Mouse (Mus musculus) adipocyte (in vitro differentiated cells): Measurements from ENCODE around the gene Kdm7a.

Source experiments
- DNase-seq: peaks from one replicate; pipeline ENCODE4 v3.0.0-alpha.2; 2016; ENCODE audit warnings: low spot score

Gene Kdm7a

DNA sequence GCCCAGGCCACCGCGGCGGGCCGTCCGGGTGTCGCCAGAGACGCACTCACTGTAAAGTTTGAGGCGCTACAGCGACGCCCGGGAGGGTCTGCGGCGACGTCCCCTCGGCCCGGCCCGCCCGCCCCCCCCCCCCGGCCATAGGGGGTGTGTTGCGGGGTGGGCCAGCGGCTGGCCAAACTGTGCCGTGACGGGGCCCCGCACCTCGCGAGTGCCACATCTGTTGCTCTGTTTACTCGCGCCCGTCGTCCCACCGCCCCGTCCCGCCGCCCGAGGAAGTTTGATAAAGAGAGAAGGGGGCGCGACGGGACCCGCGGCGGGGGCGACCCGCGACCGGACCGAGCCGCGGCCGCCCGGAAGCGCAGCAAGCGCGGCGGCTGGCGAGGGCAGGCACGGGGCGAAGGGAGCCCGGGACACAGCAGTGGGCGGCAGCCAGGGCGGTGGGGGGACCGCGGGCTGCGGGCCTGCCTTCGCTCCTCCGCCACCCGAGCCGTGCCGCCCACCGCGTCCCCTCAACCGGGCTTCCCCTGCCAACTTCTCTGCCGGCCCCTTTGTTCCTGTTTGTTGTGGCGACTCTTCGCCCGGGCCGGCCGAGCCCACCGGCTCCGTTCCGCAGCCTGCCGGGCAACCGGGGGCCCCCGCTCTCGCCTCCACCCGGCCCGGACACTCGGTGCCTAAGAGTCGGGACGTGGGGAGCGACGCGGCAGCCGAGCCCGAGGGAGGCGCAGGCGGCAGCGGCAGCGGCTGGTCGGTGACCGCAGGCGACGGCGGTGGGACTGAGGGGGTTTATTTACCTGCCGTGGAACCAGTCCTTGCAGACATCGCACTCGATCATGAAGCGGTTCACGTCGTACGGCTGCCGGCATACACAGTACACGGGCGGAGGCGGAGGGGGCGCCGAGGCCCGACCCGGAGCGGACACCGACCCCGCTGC lies 674 bp downstream of the Kdm7a start:
- no peak for DNase-seq

GRCm38 (mm10) chr6:39205064-39205649 lies 1.4 kb downstream of the Kdm7a start:
- peak; percentile 97 for DNase-seq

- peak; percentile 41 for DNase-seq
These were observed 2.1 kb downstream of the Kdm7a start for GRCm38 (mm10) chr6:39204444-39204843.

GRCm38 (mm10) chr6:39203236-39203635 lies 3.4 kb downstream of the Kdm7a start:
- no peak for DNase-seq

DNA sequence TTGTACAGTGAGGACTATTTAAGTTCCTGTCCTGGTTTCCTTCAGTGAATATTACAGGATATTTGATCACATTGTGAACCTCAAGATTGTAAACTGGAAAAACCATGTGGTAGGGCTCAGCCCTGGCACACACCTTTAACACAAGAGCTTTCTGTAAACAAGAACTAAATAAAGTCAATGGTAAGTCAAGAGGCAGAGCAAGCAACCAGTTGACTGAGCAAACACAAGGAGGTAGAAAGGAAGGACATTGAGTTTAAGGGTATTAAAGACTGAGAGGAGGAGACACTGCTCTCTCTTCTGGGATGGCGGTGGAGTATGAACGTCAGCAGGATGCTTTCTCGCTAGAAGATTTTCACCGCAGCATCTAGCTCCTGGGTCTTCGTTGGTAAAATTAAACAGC lies 13.6 kb downstream of the Kdm7a start:
- no peak for DNase-seq

DNA sequence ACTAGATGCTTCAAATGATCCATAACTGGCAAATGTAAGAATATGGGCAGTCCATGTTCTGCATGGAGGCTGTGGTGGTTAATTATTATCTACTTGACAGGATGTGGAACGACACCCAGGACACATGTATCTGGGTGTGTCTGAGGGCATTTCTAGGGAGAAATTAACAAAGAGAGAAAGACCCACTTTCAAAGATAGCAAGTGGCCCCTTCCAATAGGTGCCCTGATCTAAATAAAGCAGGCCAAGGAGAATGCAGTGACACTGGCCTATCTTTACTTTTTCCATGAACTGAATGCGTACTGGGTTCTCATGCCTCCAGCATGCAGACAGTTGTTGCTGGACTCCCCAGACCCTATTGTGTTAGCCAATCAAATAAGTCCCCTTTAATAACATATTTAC lies 15.1 kb downstream of the Kdm7a start:
- no peak for DNase-seq

DNA sequence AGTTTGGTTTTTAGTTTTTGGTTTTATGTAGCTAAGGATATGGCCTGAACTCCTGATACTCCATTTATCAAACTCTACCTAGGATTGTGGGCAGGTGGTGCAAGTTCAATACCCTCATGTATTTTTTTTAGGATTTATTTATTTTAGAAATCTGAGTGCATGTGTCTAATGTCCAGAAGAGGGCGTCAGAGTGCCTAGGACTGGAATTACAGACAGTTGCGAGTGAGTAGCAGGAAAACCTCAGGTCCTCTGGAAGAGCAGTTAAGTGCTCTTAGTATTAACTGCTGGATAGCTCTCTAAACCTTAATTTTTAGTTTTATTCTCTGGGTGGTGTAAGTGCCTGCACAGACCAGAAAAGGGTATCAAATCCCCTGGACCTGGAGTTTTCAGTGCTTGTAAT lies 19.4 kb downstream of the Kdm7a start:
- peak; percentile 32 for DNase-seq

- no peak for DNase-seq
These were observed 37.5 kb downstream of the Kdm7a start for GRCm38 (mm10) chr6:39169089-39169488.

- no peak for DNase-seq
These were observed 41.7 kb downstream of the Kdm7a start for GRCm38 (mm10) chr6:39164891-39165290.

- no peak for DNase-seq
These were observed 44.6 kb downstream of the Kdm7a start for GRCm38 (mm10) chr6:39161975-39162374.

GRCm38 (mm10) chr6:39146041-39146440 lies 60.5 kb downstream of the Kdm7a start:
- peak; percentile 20 for DNase-seq

GRCm38 (mm10) chr6:39132556-39132955 lies 74.0 kb downstream of the Kdm7a start:
- no peak for DNase-seq

GRCm38 (mm10) chr6:39131480-39131879 lies 75.1 kb downstream of the Kdm7a start:
- DNase-seq = no peak

- DNase-seq = no peak
These were observed 81.9 kb downstream of the Kdm7a start for GRCm38 (mm10) chr6:39124719-39125118.

GRCm38 (mm10) chr6:39120685-39121084 lies 85.9 kb downstream of the Kdm7a start:
- peak; percentile 25 for DNase-seq

- no peak for DNase-seq
These were observed 88.1 kb downstream of the Kdm7a start for GRCm38 (mm10) chr6:39118456-39118881.

- peak; percentile 70 for DNase-seq
These were observed 88.8 kb downstream of the Kdm7a start, which contains the start of gene Parp12 for GRCm38 (mm10) chr6:39117584-39118455. Gene Parp12 (minus strand): TSS chr6:39118349.

DNA sequence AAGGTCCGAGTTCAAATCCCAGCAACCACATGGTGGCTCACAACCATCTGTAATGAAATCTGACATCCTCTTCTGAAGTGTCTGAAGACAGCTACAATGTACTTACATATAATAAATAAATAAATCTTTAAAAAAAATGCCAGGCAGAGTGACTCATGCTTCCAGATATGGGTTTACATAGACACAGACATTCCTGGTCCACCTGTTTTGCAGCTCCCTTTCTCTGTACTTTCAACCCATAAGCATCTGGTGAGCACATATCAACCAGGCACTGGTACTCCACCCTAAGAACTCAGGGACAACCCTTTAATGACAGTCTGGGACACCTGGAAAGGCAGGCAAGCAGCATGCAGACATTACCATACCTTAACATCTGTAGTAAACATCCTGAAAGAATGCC lies 91.2 kb downstream of the Kdm7a start:
- DNase-seq = no peak

DNA sequence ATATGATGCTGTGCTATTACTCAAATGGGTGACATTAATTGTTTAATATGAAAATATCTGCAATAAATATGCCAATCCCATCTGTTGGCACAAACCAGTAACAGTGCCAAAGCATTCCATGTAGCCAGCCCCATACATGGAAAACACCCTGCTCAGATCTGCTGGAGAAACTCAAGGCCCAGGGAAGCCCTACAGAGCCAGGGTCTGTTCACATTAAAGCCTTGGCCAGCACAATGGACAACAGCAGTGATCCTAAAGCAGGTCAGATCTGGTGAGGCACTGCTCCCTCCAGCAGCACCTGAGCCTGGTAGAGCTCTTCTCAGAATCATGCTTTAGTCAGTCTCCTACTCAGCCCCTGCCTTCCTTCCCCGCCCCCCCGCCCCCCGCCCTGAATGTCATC lies 93.4 kb downstream of the Kdm7a start:
- DNase-seq = no peak

GRCm38 (mm10) chr6:39112701-39113100 lies 93.9 kb downstream of the Kdm7a start:
- no peak for DNase-seq

DNA sequence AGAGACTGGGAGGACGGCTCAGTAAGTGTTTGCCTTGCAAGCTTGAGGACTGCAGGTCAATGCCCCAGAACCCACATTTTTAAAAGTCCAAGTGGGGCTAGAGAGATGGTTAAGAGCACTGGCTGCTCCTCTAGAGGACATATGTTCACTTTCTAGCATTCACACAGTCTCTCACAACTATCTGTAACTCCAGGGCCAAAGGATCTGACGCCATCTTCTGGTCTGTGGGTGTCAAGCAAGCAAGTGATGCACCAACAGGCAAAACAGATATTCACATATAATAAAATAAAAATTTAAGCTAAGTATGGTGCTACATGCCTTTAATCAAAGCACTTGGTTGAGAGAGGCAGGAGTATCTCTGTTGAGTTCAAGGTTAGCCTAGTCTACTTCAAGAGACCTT lies 99.8 kb downstream of the Kdm7a start:
- no peak for DNase-seq

DNA sequence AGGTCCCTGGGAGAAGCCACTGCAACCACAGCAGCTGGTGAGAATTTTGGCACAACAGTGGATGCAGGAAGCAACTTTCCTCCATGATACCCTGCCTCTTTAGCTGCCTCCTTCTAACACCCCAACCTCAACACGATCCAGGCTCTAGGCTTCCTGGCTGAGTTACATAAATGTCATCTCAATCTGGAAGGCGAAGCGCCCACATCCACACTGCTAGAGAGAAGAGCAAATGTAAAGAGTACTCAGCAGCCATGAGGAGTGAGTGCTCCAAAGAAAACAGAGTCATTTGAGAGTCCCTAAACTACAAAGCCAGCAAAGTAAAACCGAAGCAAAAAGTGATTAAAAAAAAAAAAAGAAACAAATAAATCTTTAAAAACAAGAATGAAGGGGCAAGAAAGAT lies 102.0 kb downstream of the Kdm7a start:
- no peak for DNase-seq
